Mouse (Mus musculus): ENCODE measurements around the gene Gm13040. TPM values are rescaled to one million over a fixed set of nuclear protein-coding genes. Genes with fewer than 3 reads are reported as not detected.

The Gm13040 gene
- polyA plus RNA-seq (2015; fragmentation: Illumina TruSeq; extraction: RNeasy Lipid Tissue Mini Kit (QIAGEN cat#74804); ENCODE audit: insufficient read depth, low read depth, low replicate concordance) = not detected

DNA sequence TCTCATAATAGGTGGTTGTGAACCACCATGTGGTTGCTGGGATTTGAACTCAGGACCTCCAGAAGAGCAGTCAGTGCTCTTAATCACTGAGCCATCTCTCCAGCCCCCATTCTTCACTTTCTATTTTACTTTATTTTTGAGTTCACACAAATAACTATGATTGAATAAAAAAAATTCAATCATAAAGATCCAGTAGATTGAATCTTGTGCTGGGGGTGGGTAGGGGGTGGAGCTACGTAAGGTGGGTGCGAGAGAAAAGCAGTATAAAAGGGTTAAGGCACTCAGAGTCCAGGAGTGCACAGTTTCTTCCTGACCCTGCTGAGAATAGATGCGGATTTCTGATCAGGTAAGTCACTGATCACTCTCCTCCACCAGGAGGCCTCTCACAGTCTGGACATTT lies at the start of gene Gm13040:
TSS of gene Gm13040 (plus strand) at position 301 of the 400 bp plus-strand sequence.

DNA sequence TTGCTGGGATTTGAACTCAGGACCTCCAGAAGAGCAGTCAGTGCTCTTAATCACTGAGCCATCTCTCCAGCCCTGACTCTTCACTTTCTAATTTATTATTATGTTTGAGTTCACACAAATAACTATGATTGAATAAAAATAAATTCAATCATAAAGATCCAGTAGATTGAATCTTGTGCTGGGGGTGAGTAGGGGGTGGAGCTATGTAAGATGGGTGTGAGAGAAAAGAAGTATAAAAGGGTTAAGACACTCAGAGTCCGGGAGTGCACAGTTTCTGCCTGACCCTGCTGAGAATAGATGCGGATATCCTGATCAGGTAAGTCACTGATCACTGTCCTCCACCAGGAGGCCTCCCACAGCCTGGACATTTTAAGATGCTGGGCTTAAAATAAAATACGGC lies 24.7 kb upstream of the Gm13040 start, which contains the start of gene Gm13043:
TSS of gene Gm13043 (plus strand) at position 301 of the 400 bp plus-strand sequence.

DNA sequence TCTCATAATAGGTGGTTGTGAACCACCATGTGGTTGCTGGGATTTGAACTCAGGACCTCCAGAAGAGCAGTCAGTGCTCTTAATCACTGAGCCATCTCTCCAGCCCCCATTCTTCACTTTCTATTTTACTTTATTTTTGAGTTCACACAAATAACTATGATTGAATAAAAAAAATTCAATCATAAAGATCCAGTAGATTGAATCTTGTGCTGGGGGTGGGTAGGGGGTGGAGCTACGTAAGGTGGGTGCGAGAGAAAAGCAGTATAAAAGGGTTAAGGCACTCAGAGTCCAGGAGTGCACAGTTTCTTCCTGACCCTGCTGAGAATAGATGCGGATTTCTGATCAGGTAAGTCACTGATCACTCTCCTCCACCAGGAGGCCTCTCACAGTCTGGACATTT lies 15.6 kb downstream of the Gm13040 start, which contains the start of the genes BC080695 and Gm13057:
TSS of gene BC080695 (plus strand) at position 301 of the 400 bp plus-strand sequence.
TSS of gene Gm13057 (plus strand) at position 310 of the 400 bp plus-strand sequence.

Other genes with a start within 250 kb of the Gm13040 start
- gene Pdpn, start 236.4 kb upstream of the Gm13040 start, polyA plus RNA-seq (2015; fragmentation: Illumina TruSeq; extraction: RNeasy Lipid Tissue Mini Kit (QIAGEN cat#74804); ENCODE audit: insufficient read depth, low read depth, low replicate concordance) = 8.8 TPM
- gene Lrrc38, start 186.2 kb upstream of the Gm13040 start, polyA plus RNA-seq (2015; fragmentation: Illumina TruSeq; extraction: RNeasy Lipid Tissue Mini Kit (QIAGEN cat#74804); ENCODE audit: insufficient read depth, low read depth, low replicate concordance) = not detected
- not detected for gene Pramel1, start 141.5 kb upstream of the Gm13040 start, polyA plus RNA-seq (2015; fragmentation: Illumina TruSeq; extraction: RNeasy Lipid Tissue Mini Kit (QIAGEN cat#74804); ENCODE audit: insufficient read depth, low read depth, low replicate concordance)
- gene Pramef8, start 123.5 kb upstream of the Gm13040 start, polyA plus RNA-seq (2015; fragmentation: Illumina TruSeq; extraction: RNeasy Lipid Tissue Mini Kit (QIAGEN cat#74804); ENCODE audit: insufficient read depth, low read depth, low replicate concordance) = 3.4 TPM
- gene Oog4, start 85.6 kb upstream of the Gm13040 start, polyA plus RNA-seq (2015; fragmentation: Illumina TruSeq; extraction: RNeasy Lipid Tissue Mini Kit (QIAGEN cat#74804); ENCODE audit: insufficient read depth, low read depth, low replicate concordance) = not detected
- not detected for gene Gm13043, start 24.6 kb upstream of the Gm13040 start, polyA plus RNA-seq (2015; fragmentation: Illumina TruSeq; extraction: RNeasy Lipid Tissue Mini Kit (QIAGEN cat#74804); ENCODE audit: insufficient read depth, low read depth, low replicate concordance)
- gene BC080695, start 15.7 kb downstream of the Gm13040 start, polyA plus RNA-seq (2015; fragmentation: Illumina TruSeq; extraction: RNeasy Lipid Tissue Mini Kit (QIAGEN cat#74804); ENCODE audit: insufficient read depth, low read depth, low replicate concordance) = not detected
- gene Gm13057, start 15.8 kb downstream of the Gm13040 start, polyA plus RNA-seq (2015; fragmentation: Illumina TruSeq; extraction: RNeasy Lipid Tissue Mini Kit (QIAGEN cat#74804); ENCODE audit: insufficient read depth, low read depth, low replicate concordance) = not detected
- gene Gm13083, start 79.0 kb downstream of the Gm13040 start, polyA plus RNA-seq (2015; fragmentation: Illumina TruSeq; extraction: RNeasy Lipid Tissue Mini Kit (QIAGEN cat#74804); ENCODE audit: insufficient read depth, low read depth, low replicate concordance) = not detected
- not detected for gene Gm13088, start 121.3 kb downstream of the Gm13040 start, polyA plus RNA-seq (2015; fragmentation: Illumina TruSeq; extraction: RNeasy Lipid Tissue Mini Kit (QIAGEN cat#74804); ENCODE audit: insufficient read depth, low read depth, low replicate concordance)
- not detected for gene Gm13089, start 166.8 kb downstream of the Gm13040 start, polyA plus RNA-seq (2015; fragmentation: Illumina TruSeq; extraction: RNeasy Lipid Tissue Mini Kit (QIAGEN cat#74804); ENCODE audit: insufficient read depth, low read depth, low replicate concordance)
- gene Gm13078, start 183.5 kb downstream of the Gm13040 start, polyA plus RNA-seq (2015; fragmentation: Illumina TruSeq; extraction: RNeasy Lipid Tissue Mini Kit (QIAGEN cat#74804); ENCODE audit: insufficient read depth, low read depth, low replicate concordance) = not detected